8 mouse cellular contexts compared by ENCODE assay signal in the genomic region with DNA sequence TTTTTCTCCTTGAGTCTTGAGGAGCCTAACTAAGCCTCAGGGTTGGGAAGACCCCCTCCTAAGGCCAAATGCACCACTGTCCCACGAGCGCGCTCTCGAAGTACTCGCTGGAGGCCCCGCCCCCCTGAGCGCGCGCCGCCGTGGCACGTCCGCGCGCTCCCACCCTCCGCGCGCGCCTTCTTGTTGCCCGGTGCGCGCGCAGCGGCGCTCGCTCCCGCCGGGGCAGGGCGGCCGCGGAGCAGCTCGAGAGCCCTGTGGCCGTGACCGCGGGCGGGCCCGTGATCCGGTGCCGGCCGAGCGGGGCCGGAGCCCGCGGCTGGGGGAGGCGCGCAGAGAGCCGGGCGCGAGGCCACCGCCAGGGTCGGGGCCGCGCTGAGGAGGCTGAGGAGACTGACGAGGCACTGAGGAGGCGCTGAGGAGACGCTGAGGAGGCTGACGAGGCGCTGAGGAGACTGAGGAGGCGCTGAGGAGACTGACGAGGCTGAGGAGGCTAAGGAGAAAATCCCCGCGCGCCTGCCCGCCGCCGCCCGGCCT. TPM values are rescaled to one million over a fixed set of nuclear protein-coding genes. Genes with fewer than 3 reads are reported as not detected.
DNase-seq lines count a peak whose midpoint lies in the region; ATAC-seq lines count a peak whose summit lies in the region.

A gene (plus strand): TSS at position 207 of the 534 bp plus-strand sequence.

- DNase-seq in cerebellum, postnatal 4 days (ENCODE audit: low spot score in 2 of 2), result peak; percentile 61 to 91
- DNase-seq in gastrocnemius, postnatal 10 days, result peak; percentile 89
- peak; percentile 78 for DNase-seq in induced T-regulatory cell, adult 2 months (ENCODE audit: low read depth)
- DNase-seq in left cerebral cortex, adult 8-10 months (ENCODE audit: low spot score in 2 of 2), result peak; percentile 78 to 82
- DNase-seq in right cerebral cortex, postnatal 10 days (ENCODE audit: low spot score in 2 of 2), result peak; percentile 90 to 91
- DNase-seq in urinary bladder, postnatal 14 days (ENCODE audit: low spot score), result peak; percentile 86

- ATAC-seq in activated CD4-positive, CD25-positive, alpha-beta regulatory T cell, adult 4 months, result peak; percentile 83
- peak; percentile 90 for ATAC-seq in megakaryocyte, adult 5-6 weeks (ENCODE audit: poor library complexity, severe bottlenecking)

RNA-seq across cellular contexts. Expression of the gene that starts here (rescaled TPM):
- polyA plus RNA-seq in activated CD4-positive, CD25-positive, alpha-beta regulatory T cell, adult 4 months (2017; shearing (Covaris generic)), result under 1 TPM; 0.74 to 0.77 TPM
- total RNA-seq in gastrocnemius, postnatal 10 days (2021), result 10 to 100 TPM; 20.8 to 22.5 TPM
- 10 to 100 TPM; 56.5 to 68.5 (median 60.1) TPM for total RNA-seq in left cerebral cortex, adult 8-10 months (2022)
- 1.0 and 1.3 TPM in 2 replicates for total RNA-seq in megakaryocyte, adult 5-6 weeks (2015)
- total RNA-seq in megakaryocyte, adult 5-6 weeks (2017), result 1.8 and 2.2 TPM in 2 replicates

Comparison
In these comparisons a context has a peak if more than half of its experiments do, and no peak if none do; other contexts are left out.
1. Peak in every context shown above with its lines: DNase-seq and ATAC-seq.
2. RNA of the gene that starts here (total RNA-seq): 56.5 to 68.5 TPM in left cerebral cortex, adult 8-10 months and 20.8 to 22.5 TPM in gastrocnemius, postnatal 10 days; 1.0 to 2.2 TPM in megakaryocyte, adult 5-6 weeks; every median in the first group is over 4 times any median in the second.
3. Peak in ATAC-seq in activated CD4-positive, CD25-positive, alpha-beta regulatory T cell, adult 4 months; RNA of the gene not detected or under 1 TPM.